Mouse (Mus musculus) brain, embryonic 14.5 days (tissue): ENCODE measurements around the gene Ahsa1.

Experiments
- CTCF ChIP-seq: fragments of 200-500 bp; IDR thresholded peaks from 2 replicates; pipeline ENCODE4 v1.5.1; 2012; ENCODE audit warnings: inconsistent platforms, mild to moderate bottlenecking, moderate library complexity, borderline replicate concordance; ENCODE audit not compliant: insufficient read depth, insufficient read length; ENCODE audit errors: extremely low read depth
- POLR2A ChIP-seq: fragments of 200-500 bp; IDR thresholded peaks from 2 replicates; pipeline ENCODE4 v1.6.1; 2012; ENCODE audit warnings: mild to moderate bottlenecking, inconsistent platforms, borderline replicate concordance; ENCODE audit not compliant: poor library complexity, insufficient read depth, insufficient read length, severe bottlenecking; ENCODE audit errors: extremely low read depth

- TF ChIP-seq POLR2A (no peak), CTCF (no peak)
These were observed 41.3 kb upstream of the Ahsa1 start for GRCm38 (mm10) chr12:87224950-87225349.
